Mouse (Mus musculus): ENCODE results near the gene Loxl3. TPM values are rescaled to one million over a fixed set of nuclear protein-coding genes. Genes with fewer than 3 reads are reported as not detected.

The Loxl3 gene
- total RNA-seq, 2 experiments from 2014 or later, result 1.0 to 1.4 TPM

GRCm38 (mm10) chr6:83049367-83049766 is 15.4 kb downstream of the Loxl3 start:
- ATAC-seq (replicated peaks; ENCODE audit: poor library complexity), result no peak

GRCm38 (mm10) chr6:83053136-83053960 is 19.4 kb downstream of the Loxl3 start:
- peak; percentile 26 for ATAC-seq (replicated peaks; ENCODE audit: poor library complexity)

- ATAC-seq (replicated peaks; ENCODE audit: poor library complexity), result peak; percentile 88
Observed at GRCm38 (mm10) chr6:83054074-83054851, 20.3 kb downstream of the Loxl3 start, which contains the start of gene Aup1. Gene Aup1, plus strand, starts transcription at chr6:83054521.

- ATAC-seq (replicated peaks; ENCODE audit: poor library complexity), result peak; percentile 2; the same call in 1 of the 2 replicates
Observed at GRCm38 (mm10) chr6:83054871-83055431, 21.0 kb downstream of the Loxl3 start, which contains the start of gene Htra2. Gene Htra2, minus strand, starts transcription at chr6:83055273.

- no peak for ATAC-seq (replicated peaks; ENCODE audit: poor library complexity)
Observed at GRCm38 (mm10) chr6:83057790-83058189, 23.8 kb downstream of the Loxl3 start, which contains the start of gene Dqx1. Gene Dqx1, plus strand, starts transcription at chr6:83057844.

GRCm38 (mm10) chr6:83058725-83059124 is 24.8 kb downstream of the Loxl3 start:
- ATAC-seq (replicated peaks; ENCODE audit: poor library complexity), result no peak

- ATAC-seq (replicated peaks; ENCODE audit: poor library complexity), result no peak
Observed at GRCm38 (mm10) chr6:83065995-83066394, 32.0 kb downstream of the Loxl3 start.

- no peak for ATAC-seq (replicated peaks; ENCODE audit: poor library complexity)
Observed at GRCm38 (mm10) chr6:83066441-83066840, 32.5 kb downstream of the Loxl3 start.

- ATAC-seq (replicated peaks; ENCODE audit: poor library complexity), result no peak
Observed at GRCm38 (mm10) chr6:83068221-83068620, 34.2 kb downstream of the Loxl3 start.

GRCm38 (mm10) chr6:83068706-83069487 is 34.9 kb downstream of the Loxl3 start:
- no peak for ATAC-seq (replicated peaks; ENCODE audit: poor library complexity)

GRCm38 (mm10) chr6:83069488-83070246 is 35.7 kb downstream of the Loxl3 start:
- no peak for ATAC-seq (replicated peaks; ENCODE audit: poor library complexity)

- no peak for ATAC-seq (replicated peaks; ENCODE audit: poor library complexity)
Observed at GRCm38 (mm10) chr6:83070247-83070310, 36.1 kb downstream of the Loxl3 start, which contains the start of gene Tlx2. Gene Tlx2, minus strand, starts transcription at chr6:83070293.

GRCm38 (mm10) chr6:83070311-83071219 is 36.6 kb downstream of the Loxl3 start:
- ATAC-seq (replicated peaks; ENCODE audit: poor library complexity), result 0 out of 2 replicates have a peak, but pooled peaks have one; percentile 10

- no peak for ATAC-seq (replicated peaks; ENCODE audit: poor library complexity)
Observed at GRCm38 (mm10) chr6:83071220-83071619, 37.2 kb downstream of the Loxl3 start.

- 0 out of 2 replicates have a peak, but pooled peaks have one; percentile 19 for ATAC-seq (replicated peaks; ENCODE audit: poor library complexity)
Observed at GRCm38 (mm10) chr6:83074979-83075378, 41.0 kb downstream of the Loxl3 start.

- peak; percentile 15 for ATAC-seq (replicated peaks; ENCODE audit: poor library complexity)
Observed at GRCm38 (mm10) chr6:83077630-83078323, 43.8 kb downstream of the Loxl3 start, which contains the start of gene Pcgf1. Gene Pcgf1, plus strand, starts transcription at chr6:83077869.

- peak; percentile 92 for ATAC-seq (replicated peaks; ENCODE audit: poor library complexity)
Observed at GRCm38 (mm10) chr6:83078324-83078858, 44.4 kb downstream of the Loxl3 start.

- no peak for ATAC-seq (replicated peaks; ENCODE audit: poor library complexity)
Observed at GRCm38 (mm10) chr6:83080210-83080609, 46.2 kb downstream of the Loxl3 start.

Measured in megakaryocyte progenitor cell, adult 5-6 weeks (primary cell).